Mouse (Mus musculus): ENCODE measurements around the gene Ap1g2.

Ap1g2 gene

DNA sequence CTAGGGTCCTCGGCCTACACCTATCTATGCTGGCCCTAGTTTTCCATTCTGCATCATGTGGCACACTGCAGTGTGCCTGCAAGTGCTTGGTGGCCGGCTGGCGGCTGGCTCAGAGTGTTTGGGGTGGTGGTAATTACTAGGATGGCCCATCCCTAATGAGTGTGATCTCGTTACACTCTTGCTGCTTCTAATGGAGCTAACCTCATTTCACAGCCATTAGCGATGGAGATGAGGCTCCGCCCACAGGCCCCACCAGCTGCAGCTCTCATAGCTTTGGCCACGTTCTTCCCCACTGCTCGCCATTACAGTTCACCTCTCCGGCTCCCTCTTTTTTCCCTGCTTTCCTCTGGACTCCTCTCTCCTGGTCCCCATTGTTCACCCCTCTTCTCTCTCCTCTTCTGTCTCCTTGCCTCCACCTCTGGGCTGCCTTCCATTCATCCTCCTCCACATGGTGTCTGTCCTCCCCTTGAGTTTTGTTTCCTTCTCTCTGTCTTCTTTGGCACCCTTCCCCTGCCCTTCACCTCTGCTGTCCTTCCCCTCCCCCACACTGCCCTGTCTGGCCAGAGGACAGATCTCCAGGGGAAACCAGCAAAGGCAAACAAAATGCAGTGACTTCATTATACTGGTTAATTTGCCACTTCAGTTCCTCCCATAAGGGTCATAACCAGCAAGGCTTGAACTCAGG is 20.9 kb downstream of the Ap1g2 start:
- no peak for DNase-seq

DNA sequence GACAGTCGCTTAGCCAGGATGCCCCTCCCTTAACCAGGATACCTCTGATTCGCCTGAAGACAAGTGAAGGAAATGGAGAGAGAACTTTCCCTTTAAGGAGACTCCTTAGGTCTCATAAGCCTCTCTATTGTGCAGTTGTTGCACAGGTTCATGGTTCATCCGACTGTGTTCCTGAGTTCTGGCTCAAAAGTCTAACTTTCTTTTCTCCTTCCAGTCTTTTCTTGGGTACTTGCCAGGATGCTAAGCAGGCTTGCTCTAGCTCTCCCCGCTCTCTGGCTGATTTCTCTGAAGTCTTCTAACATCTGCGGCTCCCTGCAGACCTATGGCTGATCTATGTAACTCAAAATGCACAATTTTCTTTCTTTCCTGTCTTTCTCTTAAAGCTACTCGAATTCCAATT is 22.9 kb downstream of the Ap1g2 start:
- no peak for DNase-seq

DNA sequence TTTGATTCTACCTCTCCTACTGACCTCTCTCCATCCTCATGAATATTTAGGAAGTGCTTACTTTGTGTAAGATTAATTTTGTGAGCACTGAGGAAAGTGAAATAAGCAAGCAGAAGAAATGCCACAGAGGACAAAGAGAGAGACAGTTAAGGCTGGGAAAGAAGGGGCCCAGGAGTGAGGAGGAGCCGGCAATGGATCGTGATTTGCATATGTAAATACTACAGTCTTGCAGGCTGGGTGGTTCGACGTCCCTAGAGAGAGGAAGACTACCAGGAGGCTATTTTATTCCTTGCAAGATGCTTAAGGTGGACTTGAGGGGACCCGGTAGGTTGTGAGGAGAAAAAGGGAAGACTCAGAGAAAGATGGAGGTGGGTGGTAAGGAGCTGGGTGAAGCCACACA is 25.3 kb downstream of the Ap1g2 start:
- no peak for DNase-seq

GRCm38 (mm10) chr14:55079214-55079970 is 27.0 kb downstream of the Ap1g2 start:
- DNase-seq = peak; percentile 89

- DNase-seq = no peak
Observed at GRCm38 (mm10) chr14:55078366-55078989, 27.9 kb downstream of the Ap1g2 start.

GRCm38 (mm10) chr14:55077481-55078365 is 28.7 kb downstream of the Ap1g2 start:
- no peak for DNase-seq

GRCm38 (mm10) chr14:55076956-55077355 is 29.4 kb downstream of the Ap1g2 start:
- no peak for DNase-seq

DNA sequence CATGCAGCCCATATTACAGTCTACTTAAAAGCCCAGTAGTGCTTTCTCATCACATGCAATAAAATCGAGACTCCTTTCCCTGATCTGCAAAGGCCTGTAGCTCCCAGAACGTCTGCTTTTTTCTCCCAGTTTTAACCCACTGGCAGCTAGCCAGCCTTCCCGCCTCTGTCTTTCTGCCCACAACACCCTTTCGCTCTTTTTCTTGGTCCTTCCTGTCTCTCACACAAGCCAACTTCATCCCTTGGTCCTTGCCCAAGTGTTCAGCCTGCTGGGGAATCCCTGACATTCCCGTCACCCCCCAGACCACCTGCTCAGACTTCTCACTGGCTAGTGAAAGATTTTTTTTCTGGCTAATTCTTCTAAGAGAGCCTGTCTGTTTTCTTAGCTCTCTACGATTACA is 30.2 kb downstream of the Ap1g2 start:
- peak; percentile 69 for DNase-seq

GRCm38 (mm10) chr14:55074416-55074815 is 32.0 kb downstream of the Ap1g2 start:
- no peak for DNase-seq

DNA sequence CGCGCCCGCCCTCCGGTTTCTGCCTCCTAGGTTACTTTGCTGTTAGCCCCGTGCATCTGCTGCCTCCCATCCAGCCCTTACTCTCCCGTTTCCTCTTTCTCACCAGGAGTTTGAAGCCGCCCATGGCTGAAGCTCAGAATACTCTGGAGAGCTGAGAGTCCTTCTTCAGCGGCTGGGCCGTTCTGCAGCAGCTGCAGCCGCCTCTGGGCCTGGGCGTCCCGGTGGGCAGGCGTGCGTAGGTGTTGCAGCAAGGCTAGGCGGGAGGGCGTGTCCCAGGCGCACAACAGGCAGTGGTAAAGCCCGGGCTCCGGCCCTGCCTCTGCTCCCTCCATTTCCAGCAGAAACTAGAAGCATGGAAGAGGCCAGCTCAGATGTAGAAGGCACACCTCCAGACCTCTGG is 34.6 kb downstream of the Ap1g2 start:
- no peak for DNase-seq

DNA sequence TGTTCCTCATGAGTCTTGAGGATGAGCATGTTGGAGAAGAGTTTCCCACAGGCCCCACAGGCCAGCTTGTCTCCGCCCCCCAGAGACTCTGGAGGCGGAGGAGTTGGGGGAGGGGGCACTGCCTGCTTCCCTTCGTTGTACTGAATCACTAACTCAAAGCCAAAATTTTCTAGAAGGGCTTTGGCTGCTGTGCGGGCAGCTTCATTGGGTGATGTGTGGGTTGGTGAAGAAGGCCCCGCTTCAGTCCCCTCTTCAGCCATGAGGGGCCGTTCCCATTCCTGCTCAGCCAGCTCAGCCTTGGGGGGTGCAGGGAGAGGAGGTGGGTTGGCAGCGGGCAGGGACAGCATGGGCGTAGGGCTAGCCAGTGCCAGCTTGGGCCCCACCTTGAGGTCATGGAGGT is 40.4 kb downstream of the Ap1g2 start:
- no peak for DNase-seq

DNA sequence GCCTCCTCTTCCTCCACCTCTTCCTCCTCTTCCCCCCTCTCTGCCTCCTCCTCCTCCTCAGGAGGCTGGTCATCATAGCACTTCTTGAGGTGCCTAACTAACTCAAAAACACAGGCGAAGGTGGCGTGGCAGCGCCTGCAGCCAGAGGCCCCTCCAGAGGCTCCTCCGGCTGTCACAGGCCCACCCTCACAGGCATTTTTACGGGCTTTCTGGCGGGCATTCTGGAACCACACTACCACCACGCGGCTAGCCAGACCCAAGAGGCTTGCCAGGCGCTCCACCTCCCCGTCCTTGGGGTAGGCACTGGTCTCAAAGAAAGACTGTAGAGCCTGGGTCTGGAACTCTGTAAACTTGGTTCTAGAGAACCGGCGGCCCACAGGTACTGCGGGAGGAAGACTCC is 41.0 kb downstream of the Ap1g2 start:
- no peak for DNase-seq

- peak; percentile 74 for DNase-seq
Observed at GRCm38 (mm10) chr14:55064481-55065370, 41.7 kb downstream of the Ap1g2 start.

- DNase-seq = peak; percentile 74
Observed at GRCm38 (mm10) chr14:55063581-55064381, 42.6 kb downstream of the Ap1g2 start.

DNA sequence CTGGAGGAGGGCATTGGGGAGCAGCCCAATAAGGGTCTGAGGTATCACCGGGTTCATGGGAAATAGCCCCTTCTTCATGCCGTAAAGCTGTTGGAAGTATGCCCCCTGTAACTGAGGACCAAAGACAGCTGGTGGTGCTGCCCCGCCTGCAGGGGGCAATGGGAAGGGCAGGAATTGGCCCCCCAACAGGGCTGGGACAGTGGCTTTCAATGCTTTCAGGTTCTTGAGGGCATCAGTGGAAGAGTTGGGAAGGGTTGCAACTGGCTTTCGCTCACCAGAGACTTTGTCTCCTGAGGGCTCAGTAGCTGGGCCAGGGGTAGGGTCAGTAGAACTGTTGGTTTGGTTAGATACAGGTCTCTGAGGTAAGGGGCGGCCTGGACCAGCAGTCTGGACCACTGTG is 43.3 kb downstream of the Ap1g2 start:
- no peak for DNase-seq

- peak; percentile 81 for DNase-seq
Observed at GRCm38 (mm10) chr14:55062626-55063025, 43.8 kb downstream of the Ap1g2 start.

DNA sequence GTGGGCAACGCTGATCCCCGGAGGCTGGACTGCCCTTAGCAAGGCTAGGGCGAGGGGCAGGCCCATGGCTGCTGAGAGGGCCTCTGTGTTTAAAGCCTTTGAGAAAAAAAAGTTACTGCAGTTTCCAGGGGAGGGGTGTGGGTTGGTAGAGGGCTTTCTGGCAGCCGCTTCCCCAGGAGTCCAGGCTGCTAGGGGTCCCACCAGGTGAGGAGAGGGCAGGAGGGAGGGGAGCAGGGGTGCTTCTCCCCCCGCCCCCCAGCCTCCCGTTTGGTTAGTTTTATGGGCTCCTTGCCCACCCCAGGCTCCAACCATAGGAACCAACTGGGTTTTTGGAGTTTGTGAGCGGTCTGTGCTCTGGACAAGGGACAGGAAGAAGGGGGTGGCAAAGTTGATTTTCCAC is 44.5 kb downstream of the Ap1g2 start:
- DNase-seq = peak; percentile 41

DNA sequence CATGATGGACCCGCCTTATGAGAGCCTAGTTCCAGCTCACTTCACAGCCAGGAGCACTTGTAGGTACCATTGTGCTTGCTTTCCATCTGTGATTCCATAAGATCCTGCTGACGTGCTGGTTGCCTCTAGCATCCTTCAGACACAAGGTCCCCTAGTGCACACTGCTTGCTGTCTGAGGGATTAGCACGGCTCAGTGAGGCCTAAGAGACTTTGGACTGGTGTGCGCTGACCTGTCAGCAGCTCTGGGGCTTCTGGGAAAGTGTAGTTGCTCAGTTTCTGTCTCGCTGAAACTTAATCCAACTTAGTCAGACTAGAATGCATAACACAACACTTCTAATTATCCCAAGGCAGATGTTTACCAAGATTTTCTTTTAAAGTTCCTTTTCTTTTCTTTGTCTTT is 46.5 kb downstream of the Ap1g2 start:
- DNase-seq = no peak

DNA sequence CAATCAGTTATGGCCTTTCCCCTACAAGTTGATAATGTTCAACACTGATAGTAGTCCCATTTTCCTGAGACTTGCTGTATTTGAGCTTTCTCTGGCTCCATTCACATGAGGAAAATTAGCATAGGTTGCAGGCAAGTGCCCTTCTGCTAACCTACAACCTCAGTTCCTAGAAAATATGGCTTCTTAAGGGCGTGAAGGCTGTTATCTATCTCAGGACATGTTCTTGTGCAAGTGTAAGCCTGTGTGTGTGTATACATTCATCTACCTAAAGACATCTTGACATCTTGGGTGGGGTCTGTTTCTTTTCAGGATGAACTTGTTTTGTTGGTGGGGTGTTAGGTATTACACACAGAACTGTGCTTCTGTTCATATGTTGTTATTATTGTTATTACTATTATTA is 47.4 kb downstream of the Ap1g2 start:
- no peak for DNase-seq

GRCm38 (mm10) chr14:55055167-55055834 is 51.1 kb downstream of the Ap1g2 start:
- DNase-seq = peak; percentile 98

Measured in cerebellum, adult 9-10 months (tissue).